Mouse (Mus musculus) liver, embryonic 14.5 days (tissue): ENCODE results near the gene Lamc1. TPM values are rescaled to one million over a fixed set of nuclear protein-coding genes. Genes with fewer than 3 reads are reported as not detected.

Source experiments
- ATAC-seq: fragments of 200-750 bp; cut with Nextera tagmentation; 2 replicates; pipeline ENCODE4 v1.8.0; 2017; ENCODE audit warnings: moderate number of reproducible peaks, mild to moderate bottlenecking, moderate library complexity; ENCODE audit not compliant: insufficient read depth
- DNase-seq, 3 experiments: peaks; one replicate each; pipeline ENCODE4 v3.0.0-alpha.2; 2012 to 2013; ENCODE audit warnings: low read depth in 3 of 3, low spot score in 3 of 3
- H3K27ac ChIP-seq: fragments of 300-500 bp; sonication (generic); 2 replicates; pipeline ENCODE4 v1.5.1; 2014; ENCODE audit warnings: moderate library complexity, mild to moderate bottlenecking, control low read depth, inconsistent platforms
- H3K27me3 ChIP-seq: fragments of 300-500 bp; sonication (generic); 2 replicates; pipeline ENCODE4 v1.6.1; 2014; ENCODE audit warnings: mild to moderate bottlenecking, low read length, moderate library complexity; ENCODE audit not compliant: control insufficient read depth, insufficient read depth
- H3K36me3 ChIP-seq: fragments of 300-500 bp; sonication (generic); replicated peaks from 2 replicates; pipeline ENCODE4 v1.6.1; 2014; ENCODE audit warnings: low read depth; ENCODE audit not compliant: control insufficient read depth, insufficient read depth
- H3K4me1 ChIP-seq, 2 experiments: fragments of 200-500 bp in 1 of 2; fragments of 300-500 bp in 1 of 2; sonication (generic) in 1 of 2; replicated peaks; 2 replicates each; pipeline ENCODE4 v1.6.1; 2012 to 2014; ENCODE audit warnings: antibody characterized with exemption in 1 of 2, inconsistent platforms in 1 of 2, low read length in 1 of 2; ENCODE audit not compliant: control insufficient read depth in 2 of 2, insufficient read depth in 2 of 2
- H3K4me2 ChIP-seq: fragments of 300-500 bp; sonication (generic); 2 replicates; pipeline ENCODE4 v1.6.1; 2014; ENCODE audit warnings: low read depth, mild to moderate bottlenecking, control low read depth, moderate library complexity
- H3K4me3 ChIP-seq, 2 experiments: fragments of 200-500 bp in 1 of 2; fragments of 300-500 bp in 1 of 2; sonication (generic) in 1 of 2; 2 replicates each; pipeline ENCODE4 v1.5.1; 2012 to 2014; ENCODE audit warnings: low read depth in 2 of 2, low read length in 2 of 2, mild to moderate bottlenecking in 2 of 2, control low read depth in 1 of 2, inconsistent platforms in 1 of 2, moderate library complexity in 1 of 2; ENCODE audit not compliant: insufficient read depth in 1 of 2
- H3K9ac ChIP-seq: fragments of 300-500 bp; sonication (generic); replicated peaks from 2 replicates; pipeline ENCODE4 v1.6.1; 2014; ENCODE audit warnings: mild to moderate bottlenecking, control low read depth, moderate library complexity
- H3K9me3 ChIP-seq: fragments of 300-500 bp; sonication (generic); 2 replicates; pipeline ENCODE4 v1.6.1; 2016; ENCODE audit warnings: low read length, mixed read lengths; ENCODE audit not compliant: control insufficient read depth
- CTCF ChIP-seq: IDR thresholded peaks from 2 replicates; pipeline ENCODE4 v1.5.1; 2016; ENCODE audit warnings: antibody characterized with exemption, low read depth, control low read depth
- EP300 ChIP-seq: IDR thresholded peaks from 2 replicates; pipeline ENCODE4 v1.6.1; 2016; ENCODE audit warnings: antibody characterized with exemption, low read depth
- WGBS: fragments of 180-500 bp; shearing (Covaris S2); extraction: QIAGEN DNeasy Blood & Tissue Kit; methylation state at CpG from one replicate; pipeline ENCODE4 v1.1.7; 2014; ENCODE audit not compliant: insufficient replicate concordance; 5-methylcytosine and 5-hydroxymethylcytosine counted together
- polyA plus RNA-seq, 2 experiments: library from polyadenylated mRNA; depleted of rRNA in 1 of 2; stranded (reverse) in 1 of 2; unstranded in 1 of 2; fragments of >200 nt; fragmentation: Nextera tagmentation in 1 of 2; extraction: Ambion mirVana in 1 of 2; gene quantifications; 2 replicates each; pipeline versions ENCODE4 v1.2.1 to v1.2.3; 2012 to 2014

Lamc1 gene
- polyA plus RNA-seq, 2 experiments, result 7.5 to 10.8 TPM

DNA sequence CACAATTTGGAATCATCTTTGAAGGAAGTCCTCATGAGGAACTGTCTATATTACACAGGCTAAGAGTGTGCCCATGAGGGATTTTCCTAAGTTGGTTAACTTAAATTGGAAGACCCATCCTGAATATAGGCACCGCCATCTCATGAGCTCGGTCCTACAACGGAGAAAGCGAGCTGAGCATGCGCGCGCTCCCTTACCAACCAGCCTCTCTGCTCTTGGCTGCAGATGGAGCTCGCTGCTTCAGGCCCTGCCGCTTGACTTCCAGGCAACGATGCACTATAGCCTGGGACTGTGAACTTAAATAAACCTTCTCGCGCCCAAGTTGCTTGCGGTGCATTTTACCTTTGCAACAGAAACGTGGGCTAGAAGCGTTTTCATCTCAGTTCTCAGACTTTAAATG lies 61.8 kb downstream of the Lamc1 start:
- Histone ChIP-seq H3K9me3 (no peaks in the 10 kb centered on the region), H3K27me3 (no peaks in the 10 kb centered on the region), H3K9ac (no peak overlapping the region), H3K4me2 (no peak overlapping the region), H3K4me1 (peaks cover 13 to 48% of the 10 kb centered on the region in 2 experiments), H3K4me3 (no peak overlapping the region), H3K36me3 (no peaks in the 10 kb centered on the region), H3K27ac (no peak overlapping the region)
- ATAC-seq (no peak), DNase-seq (no peak)
- 81% methylated on average over 15 of the region's 15 CpGs for WGBS
- TF ChIP-seq EP300, result no peak
- TF ChIP-seq CTCF, result no peak

GRCm38 (mm10) chr1:153269681-153270080 lies 62.9 kb downstream of the Lamc1 start:
- no peaks in the 10 kb centered on the region for H3K9me3 ChIP-seq
- peaks cover 12 to 43% of the 10 kb centered on the region in 2 experiments for H3K4me1 ChIP-seq
- no peak overlapping the region for H3K4me3 ChIP-seq
- H3K27ac ChIP-seq, result no peak overlapping the region
- no peak overlapping the region for H3K4me2 ChIP-seq
- no peak for TF ChIP-seq EP300
- H3K9ac ChIP-seq, result no peak overlapping the region
- no peaks in the 10 kb centered on the region for H3K27me3 ChIP-seq
- ATAC-seq, result no peak
- 63% methylated on average over 6 of the region's 6 CpGs for WGBS
- DNase-seq, result no peak
- H3K36me3 ChIP-seq, result no peaks in the 10 kb centered on the region

DNA sequence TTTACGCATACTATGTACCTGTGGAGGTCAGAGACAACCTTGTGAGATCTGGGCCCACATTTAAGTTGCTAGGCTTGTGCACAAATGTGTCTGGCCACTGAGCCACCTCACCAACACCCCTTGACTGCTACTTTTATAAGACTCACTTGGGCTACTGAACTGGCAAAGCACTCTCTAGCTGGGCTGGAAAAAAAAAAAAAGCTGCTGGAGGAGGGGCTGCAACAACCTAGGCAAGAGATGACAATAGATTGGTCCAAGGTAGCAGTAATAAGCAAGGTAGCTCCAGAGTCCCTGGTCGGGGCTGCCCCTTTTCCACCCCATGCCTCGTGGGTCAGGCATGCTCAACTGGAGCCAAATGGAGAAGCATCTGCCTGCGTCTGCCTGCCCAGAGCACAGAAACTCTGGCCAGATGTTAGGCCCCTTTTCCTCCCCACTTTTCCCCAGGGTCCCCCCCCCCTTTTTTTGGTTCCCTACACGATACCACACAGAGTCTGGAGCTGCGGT lies 63.7 kb downstream of the Lamc1 start:
- no peak overlapping the region for H3K9ac ChIP-seq
- H3K27me3 ChIP-seq, result no peaks in the 10 kb centered on the region
- no peak overlapping the region for H3K4me2 ChIP-seq
- H3K4me1 ChIP-seq, result peaks cover 6 to 38% of the 10 kb centered on the region in 2 experiments
- no peak overlapping the region for H3K4me3 ChIP-seq
- H3K36me3 ChIP-seq, result no peaks in the 10 kb centered on the region
- no peak for DNase-seq
- no peak; the same call in 1 of the 2 replicates for ATAC-seq
- TF ChIP-seq CTCF (no peak), EP300 (no peak)
- no peaks in the 10 kb centered on the region for H3K9me3 ChIP-seq
- WGBS, result 65% methylated on average over 6 of the region's 6 CpGs
- no peak overlapping the region for H3K27ac ChIP-seq

GRCm38 (mm10) chr1:153268306-153268705 lies 64.3 kb downstream of the Lamc1 start:
- Histone ChIP-seq H3K9ac (no peak overlapping the region), H3K4me3 (no peak overlapping the region), H3K36me3 (no peaks in the 10 kb centered on the region), H3K4me2 (no peak overlapping the region), H3K27ac (no peak overlapping the region), H3K4me1 (peaks cover under 1 to 33% of the 10 kb centered on the region in 2 experiments), H3K27me3 (no peaks in the 10 kb centered on the region), H3K9me3 (no peaks in the 10 kb centered on the region)
- WGBS, result 67% methylated on average over 7 of the region's 7 CpGs
- ATAC-seq, result peak; percentile 13; the same call in 1 of the 2 replicates
- no peak for DNase-seq
- TF ChIP-seq EP300, result no peak
- TF ChIP-seq CTCF, result no peak

GRCm38 (mm10) chr1:153267730-153268129 lies 64.9 kb downstream of the Lamc1 start:
- H3K4me2 ChIP-seq, result no peak overlapping the region
- ATAC-seq (peak; percentile 40; the same call in 1 of the 2 replicates), DNase-seq (no peak)
- H3K4me3 ChIP-seq, result no peak overlapping the region
- no peaks in the 10 kb centered on the region for H3K36me3 ChIP-seq
- no peak overlapping the region for H3K27ac ChIP-seq
- no peaks in the 10 kb centered on the region for H3K27me3 ChIP-seq
- WGBS, result 71% methylated on average over 7 of the region's 7 CpGs
- no peaks in the 10 kb centered on the region for H3K9me3 ChIP-seq
- H3K4me1 ChIP-seq, result peaks cover 0 to 32% of the 10 kb centered on the region in 2 experiments; a peak in 3 of 4 replicates
- no peak overlapping the region for H3K9ac ChIP-seq
- TF ChIP-seq CTCF (no peak), EP300 (no peak)
